Mouse (Mus musculus) heart, adult 2 months (tissue): ENCODE measurements around the gene Neurl2. TPM values are rescaled to one million over a fixed set of nuclear protein-coding genes. Genes with fewer than 3 reads are reported as not detected.

Experiments
- DNase-seq, 2 experiments: peaks; one replicate each; pipeline ENCODE4 v3.0.0; 2021
- H3K27ac ChIP-seq: fragments of 200-600 bp; 2 replicates; pipeline ENCODE4 v1.8.1; 2022
- H3K27me3 ChIP-seq: fragments of 200-500 bp; 2 replicates; pipeline ENCODE4 v1.6.1; 2012; ENCODE audit warnings: mild to moderate bottlenecking, low read length, inconsistent platforms, mixed read lengths; ENCODE audit not compliant: control insufficient read depth, insufficient read depth
- H3K36me3 ChIP-seq: fragments of 200-500 bp; 2 replicates; pipeline ENCODE4 v1.6.1; 2012; ENCODE audit warnings: low read length, inconsistent platforms; ENCODE audit not compliant: control insufficient read depth, insufficient read depth
- H3K4me1 ChIP-seq: fragments of 200-500 bp; 2 replicates; pipeline ENCODE4 v1.6.1; 2011; ENCODE audit warnings: low read length; ENCODE audit not compliant: control insufficient read depth, insufficient read depth
- H3K4me3 ChIP-seq: fragments of 200-600 bp; 2 replicates; pipeline ENCODE4 v1.8.1; 2022
- H3K79me2 ChIP-seq: fragments of 200-500 bp; replicated peaks from 2 replicates; pipeline ENCODE4 v1.6.1; 2012; ENCODE audit warnings: mild to moderate bottlenecking, inconsistent platforms, low read length, moderate library complexity, mixed read lengths; ENCODE audit not compliant: control insufficient read depth, insufficient read depth
- H3K9ac ChIP-seq: fragments of 200-500 bp; 2 replicates; pipeline ENCODE4 v1.6.1; 2012; ENCODE audit warnings: low read depth, mild to moderate bottlenecking, control low read depth, inconsistent platforms, low read length, mixed read lengths
- CTCF ChIP-seq: fragments of 200-600 bp; IDR thresholded peaks from 2 replicates; pipeline ENCODE4 v1.8.1; 2022; ENCODE audit warnings: antibody characterized with exemption, mild to moderate bottlenecking, moderate library complexity
- EP300 ChIP-seq: fragments of 200-500 bp; IDR thresholded peaks from 2 replicates; pipeline ENCODE4 v1.6.1; 2011; ENCODE audit warnings: low read depth, low read length, control low read depth; ENCODE audit not compliant: insufficient read depth
- POLR2A ChIP-seq: fragments of 200-500 bp; IDR thresholded peaks from 2 replicates; pipeline ENCODE4 v1.6.1; 2011; ENCODE audit warnings: mild to moderate bottlenecking, low read depth, low read length, control low read depth; ENCODE audit not compliant: insufficient read depth
- WGBS: fragments of 180-500 bp; shearing (Covaris S2); methylation state at CpG from one replicate; pipeline ENCODE4 v1.1.7; 2018; 5-methylcytosine and 5-hydroxymethylcytosine counted together
- intact Hi-C: fragments of 180-260 bp; cut with DNase I; formaldehyde crosslinking; loops from one replicate; pipeline ENCODE4 v1.15.1; 2025
- polyA plus RNA-seq: library from polyadenylated mRNA; depleted of rRNA; stranded (reverse); fragments of >200 nt; gene quantifications from 2 replicates; pipeline ENCODE4 v1.2.3, GENCODE M21; 2012
- total RNA-seq, 2 experiments: library from RNA; stranded (reverse); gene quantifications; 2 replicates each; pipeline ENCODE4 v1.2.3; 2021

Neurl2 gene
- total and polyA plus RNA-seq, 3 experiments: 47.2 to 54.8 (median 49.2) TPM

DNA sequence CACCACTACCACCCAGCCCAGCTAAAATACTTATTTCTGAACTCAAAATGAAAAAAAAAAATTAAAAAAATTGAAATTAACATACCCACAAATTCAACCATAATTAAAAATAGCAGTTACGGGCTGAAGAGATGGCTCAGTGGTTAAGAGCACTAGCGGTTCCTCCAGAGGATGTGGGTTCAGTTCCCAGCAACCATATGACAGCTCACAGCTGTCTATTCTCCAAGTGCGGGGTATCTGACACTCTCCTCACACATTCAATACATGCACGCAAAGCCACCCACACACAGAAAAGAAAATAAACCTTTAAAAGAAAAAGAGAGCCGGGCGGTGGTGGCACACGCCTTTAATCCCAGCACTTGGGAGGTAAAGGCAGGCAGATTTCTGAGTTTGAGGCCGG lies 16.8 kb upstream of the Neurl2 start:
- WGBS: 87% methylated on average over 8 of the region's 8 CpGs
- no peaks in the 10 kb centered on the region for H3K79me2 ChIP-seq
- TF ChIP-seq CTCF (no peak), EP300 (no peak), POLR2A (no peak)
- intact Hi-C loops: no loop called here
- no peak for DNase-seq
- H3K27me3 ChIP-seq: no peaks in the 10 kb centered on the region
- no peak overlapping the region for H3K9ac ChIP-seq
- H3K36me3 ChIP-seq: no peaks in the 10 kb centered on the region
- H3K27ac ChIP-seq: no peak overlapping the region
- H3K4me1 ChIP-seq: no peaks in the 10 kb centered on the region; the same call in 1 of the 2 replicates
- H3K4me3 ChIP-seq: no peak overlapping the region

DNA sequence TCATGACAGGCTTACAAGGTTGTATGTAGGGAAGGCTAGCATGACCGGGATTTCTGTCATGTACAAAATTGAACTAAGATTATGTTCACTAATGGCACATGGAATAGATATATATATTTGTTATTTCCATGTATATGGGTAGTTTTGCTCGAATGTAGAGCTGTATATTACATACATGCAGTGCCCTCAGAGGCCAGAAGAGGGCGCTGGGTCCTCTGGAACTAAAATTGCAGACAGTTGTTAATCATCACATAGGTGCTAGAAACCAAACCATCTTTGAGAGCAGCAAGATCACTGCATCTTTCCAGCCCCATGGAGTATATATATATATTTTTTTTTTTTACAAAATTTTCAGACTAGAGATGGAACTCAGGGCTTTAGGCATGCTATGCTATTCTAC lies 12.5 kb upstream of the Neurl2 start:
- H3K79me2 ChIP-seq: no peaks in the 10 kb centered on the region
- H3K36me3 ChIP-seq: no peaks in the 10 kb centered on the region
- no peaks in the 10 kb centered on the region for H3K4me1 ChIP-seq
- H3K9ac ChIP-seq: no peak overlapping the region
- no peak overlapping the region for H3K27ac ChIP-seq
- TF ChIP-seq CTCF: peak; percentile 69
- no peak for TF ChIP-seq EP300
- TF ChIP-seq POLR2A: no peak
- WGBS: 55% methylated on average over 3 of the region's 3 CpGs
- H3K4me3 ChIP-seq: no peak overlapping the region
- H3K27me3 ChIP-seq: no peaks in the 10 kb centered on the region
- intact Hi-C loops: no loop called here
- DNase-seq: no peak

DNA sequence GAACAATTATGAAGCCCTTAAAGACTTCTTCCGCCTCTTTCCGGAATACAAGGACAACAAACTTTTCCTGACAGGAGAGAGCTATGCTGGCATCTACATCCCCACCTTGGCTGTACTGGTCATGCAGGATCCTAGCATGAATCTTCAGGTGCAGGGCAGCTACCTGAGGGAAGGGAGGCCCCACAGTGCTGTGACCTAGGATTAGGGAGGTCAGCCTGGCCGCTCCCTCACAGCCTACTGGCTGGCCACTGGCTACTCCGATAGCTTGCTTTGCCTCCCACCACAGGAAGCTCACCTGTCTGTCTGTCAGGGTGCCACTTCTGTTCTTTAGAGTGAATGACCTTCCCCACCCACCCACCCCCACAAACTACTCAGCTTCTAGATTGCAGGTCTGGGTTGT lies 1.9 kb upstream of the Neurl2 start:
- intact Hi-C loops: loop anchor here (2.0 to 10.0 kb wide), 3 partner anchors 20 to 200 kb away; partner anchors contain the start of gene Ncoa5
- DNase-seq: no peak
- H3K79me2 ChIP-seq: no peaks in the 10 kb centered on the region
- H3K4me1 ChIP-seq: peaks cover 7% of the 10 kb centered on the region
- no peak overlapping the region for H3K9ac ChIP-seq
- H3K27me3 ChIP-seq: no peaks in the 10 kb centered on the region
- H3K27ac ChIP-seq: no peak overlapping the region
- no peak overlapping the region for H3K4me3 ChIP-seq
- TF ChIP-seq CTCF (no peak), POLR2A (no peak), EP300 (no peak)
- H3K36me3 ChIP-seq: no peaks in the 10 kb centered on the region
- WGBS: 93% methylated on average over 4 of the region's 4 CpGs

DNA sequence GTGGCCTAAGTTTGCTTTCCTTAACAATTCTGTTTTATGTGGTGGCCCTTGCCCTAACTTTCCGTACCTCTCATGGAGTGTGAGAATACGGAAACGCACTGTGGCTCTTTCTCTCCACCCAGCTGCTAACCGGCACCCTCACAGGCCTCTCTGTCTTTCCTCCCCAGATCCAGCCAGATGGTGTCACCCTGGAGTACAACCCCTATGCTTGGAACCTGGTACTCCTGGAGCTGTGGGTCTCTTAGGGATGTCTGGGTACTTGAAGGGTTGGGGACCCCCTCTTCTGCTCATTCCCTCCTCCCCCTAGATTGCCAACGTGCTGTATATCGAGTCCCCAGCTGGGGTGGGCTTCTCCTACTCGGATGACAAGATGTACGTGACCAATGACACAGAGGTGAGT lies 1.3 kb upstream of the Neurl2 start:
- H3K36me3 ChIP-seq: no peaks in the 10 kb centered on the region
- peak overlapping the region; percentile 81 for H3K9ac ChIP-seq
- peak overlapping the region; percentile 92 for H3K4me3 ChIP-seq
- peak overlapping the region; percentile 99 for H3K27ac ChIP-seq
- TF ChIP-seq EP300 (no peak), CTCF (peak; percentile 30), POLR2A (no peak)
- intact Hi-C loops: loop anchor here (2.0 to 10.0 kb wide), 3 partner anchors 20 to 200 kb away; partner anchors contain the start of gene Ncoa5
- WGBS: 42% methylated on average over 8 of the region's 8 CpGs
- no peaks in the 10 kb centered on the region for H3K27me3 ChIP-seq
- peaks cover 7% of the 10 kb centered on the region for H3K4me1 ChIP-seq
- H3K79me2 ChIP-seq: no peaks in the 10 kb centered on the region
- peak; percentile 43 to 45 for DNase-seq

DNA sequence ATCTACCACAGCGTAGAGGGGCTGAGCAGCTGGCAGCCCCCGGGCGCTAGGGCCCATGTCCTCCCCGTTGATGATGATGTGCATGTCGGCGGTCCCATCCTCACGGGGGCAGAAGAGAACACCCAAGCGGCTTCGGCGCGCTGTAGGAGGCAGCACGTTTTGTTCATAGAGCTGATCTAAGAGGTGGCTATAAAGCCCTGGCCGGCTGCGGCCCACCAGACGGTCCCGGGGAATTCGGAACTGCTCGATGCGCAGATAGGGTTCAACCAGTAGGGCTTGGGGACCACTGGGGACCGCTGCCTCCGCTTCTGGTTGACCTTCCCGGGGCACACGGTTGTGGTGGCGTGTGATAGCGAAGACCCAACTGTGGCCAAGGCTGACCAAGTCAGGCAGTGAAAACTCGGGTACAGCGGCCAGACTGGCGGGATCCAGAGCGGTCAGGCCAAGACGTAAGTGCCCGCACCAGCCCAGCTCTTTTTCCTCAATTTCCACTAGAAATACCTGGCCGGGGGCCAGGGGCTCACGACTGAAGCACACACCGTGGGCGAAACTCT lies 431 bp downstream of the Neurl2 start, which contains the start of gene Ctsa:
TSS of gene Ctsa (plus strand) at position 126 of the 554 bp plus-strand sequence.
- intact Hi-C loops: loop anchor here (1.0 to 10.0 kb wide), 3 partner anchors 48 to 202 kb away; partner anchors contain the start of genes Ncoa5 and Zfp335

More for the DNA sequence above, 431 bp downstream of the Neurl2 start, which contains the start of gene Ctsa:
- H3K27ac ChIP-seq: peak within 1 kb of the TSS; percentile 99
- no peaks in the 10 kb centered on the region for H3K27me3 ChIP-seq
- peaks cover 7% of the 10 kb centered on the region for H3K4me1 ChIP-seq
- peak within 1 kb of the TSS; percentile 92 for H3K4me3 ChIP-seq
- DNase-seq: peak; percentile 86 to 87
- TF ChIP-seq EP300: 0 out of 2 replicates have a peak, but pooled peaks have one; percentile 39
- TF ChIP-seq POLR2A: peak; percentile 56; the same call in 1 of the 2 replicates
- TF ChIP-seq CTCF: peak; percentile 85
- peak within 1 kb of the TSS; percentile 81 for H3K9ac ChIP-seq
- WGBS: under 1% methylated on average over 35 of the region's 35 CpGs
- no peaks in the 10 kb centered on the region for H3K36me3 ChIP-seq
- H3K79me2 ChIP-seq: no peaks in the 10 kb centered on the region
